Mouse (Mus musculus) cerebellum, adult 2 months (tissue): Measurements from ENCODE around the gene Fbxw2.
"Not testable (repeated sequence)": the region's sequence is repeated elsewhere in the genome, so short reads cannot be mapped to it uniquely, and the experiment has no call there.

Experiments
- CTCF ChIP-seq: fragments of 200-500 bp; IDR thresholded peaks from 2 replicates; pipeline ENCODE4 v1.5.1; 2011; ENCODE audit warnings: low read depth, mild to moderate bottlenecking, control low read depth, low read length, moderate library complexity, borderline replicate concordance; ENCODE audit not compliant: insufficient read depth
- POLR2A ChIP-seq: fragments of 200-500 bp; IDR thresholded peaks from 2 replicates; pipeline ENCODE4 v1.6.1; 2011; ENCODE audit warnings: low read length, control low read depth, borderline replicate concordance; ENCODE audit not compliant: insufficient read depth

DNA sequence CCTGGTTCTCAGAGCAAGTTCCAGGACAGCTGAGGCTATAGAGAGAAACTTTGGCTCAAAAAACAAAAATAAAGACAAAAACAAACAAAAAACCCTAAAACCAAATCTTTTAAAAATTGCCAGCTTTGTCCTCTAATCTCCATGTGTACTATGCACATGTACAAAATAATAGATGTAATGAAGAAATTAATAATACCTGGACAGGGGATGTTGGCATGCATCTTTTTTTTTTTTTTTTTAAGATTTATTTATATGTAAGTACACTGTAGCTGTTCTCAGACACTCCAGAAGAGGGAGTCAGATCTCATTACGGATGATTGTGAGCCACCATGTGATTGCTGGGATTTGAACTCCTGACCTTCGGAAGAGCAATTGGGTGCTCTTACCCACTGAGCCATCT lies 33.6 kb downstream of the Fbxw2 start:
- not testable (repeated sequence) for TF ChIP-seq CTCF, POLR2A
